8 mouse cellular contexts compared by ENCODE assay signal in genomic region chr9:29654885-29655284, GRCm38 (mm10).
A peak's percentile ranks its signal among the peaks of the same experiment; 100 is the strongest.
DNase-seq lines count a peak whose midpoint lies in the region; ATAC-seq and TF ChIP-seq lines count a peak whose summit lies in the region.

No protein-coding gene starts in this region.

- no peak overlapping the region for H3K9ac ChIP-seq in hindbrain, embryonic 11.5 days (ENCODE audit: low read depth, low read length)
- H3K9ac ChIP-seq in hindbrain, embryonic 16.5 days (ENCODE audit: low read depth, low read length): no peak overlapping the region
- H3K9ac ChIP-seq in lung, postnatal 0 days (replicated peaks; ENCODE audit: low read depth): no peak overlapping the region
- H3K9ac ChIP-seq in stomach, postnatal 0 days (ENCODE audit: low read length): no peak overlapping the region

- peak; percentile 71 for DNase-seq in hindbrain, embryonic 11.5 days (ENCODE audit: low spot score)
- peak; percentile 14 to 15 for DNase-seq in B cell, adult 2 months
- DNase-seq in R1 (ENCODE audit: low read depth, low spot score): peak; percentile 67
- DNase-seq in embryo, embryonic 9.5 days (ENCODE audit: extremely low spot score): peak; percentile 48
- peak; percentile 61 for DNase-seq in lung, postnatal 0 days (ENCODE audit: low spot score)
- DNase-seq in stomach, postnatal 0 days (ENCODE audit: low spot score): peak; percentile 23
- DNase-seq in spleen, adult 18-20 months: no peak

- no peak overlapping the region for H3K27ac ChIP-seq in hindbrain, embryonic 11.5 days (ENCODE audit: low read depth, low read length)
- H3K27ac ChIP-seq in hindbrain, embryonic 16.5 days (ENCODE audit: low read depth, low read length): no peak overlapping the region
- no peak overlapping the region for H3K27ac ChIP-seq in lung, postnatal 0 days (ENCODE audit: low read length)
- no peak overlapping the region for H3K27ac ChIP-seq in stomach, postnatal 0 days (replicated peaks)

- no peaks in the 10 kb centered on the region for H3K27me3 ChIP-seq in hindbrain, embryonic 11.5 days (ENCODE audit: control insufficient read depth, insufficient read depth, low read length)
- H3K27me3 ChIP-seq in hindbrain, embryonic 16.5 days (replicated peaks; ENCODE audit: control insufficient read depth, insufficient read depth, low read length): no peaks in the 10 kb centered on the region
- H3K27me3 ChIP-seq in lung, postnatal 0 days (replicated peaks; ENCODE audit: insufficient read depth, low read length): 0 out of 2 replicates have a peak, but pooled peaks cover 2% of the 10 kb centered on the region
- H3K27me3 ChIP-seq in stomach, postnatal 0 days (ENCODE audit: control insufficient read depth, insufficient read depth, low read length): no peaks in the 10 kb centered on the region

- no peak for ATAC-seq in hindbrain, embryonic 11.5 days (ENCODE audit: low FRiP score)
- no peak for ATAC-seq in hindbrain, embryonic 16.5 days
- no peak for ATAC-seq in lung, postnatal 0 days
- no peak for ATAC-seq in stomach, postnatal 0 days (ENCODE audit: low FRiP score, low TSS enrichment)

- peak; percentile 87 for TF ChIP-seq CTCF in lung, postnatal 0 days (IDR thresholded peaks at IDR 0.05)
- peak; percentile 92 for TF ChIP-seq CTCF in stomach, postnatal 0 days (IDR thresholded peaks at IDR 0.05; ENCODE audit: low read depth)

- no peak overlapping the region for H3K4me2 ChIP-seq in hindbrain, embryonic 11.5 days (replicated peaks; ENCODE audit: low read depth, low read length)
- H3K4me2 ChIP-seq in hindbrain, embryonic 16.5 days (ENCODE audit: low read length): no peak overlapping the region
- no peak overlapping the region for H3K4me2 ChIP-seq in lung, postnatal 0 days (replicated peaks; ENCODE audit: low read depth, low read length)
- no peak overlapping the region for H3K4me2 ChIP-seq in stomach, postnatal 0 days (replicated peaks; ENCODE audit: low read depth)

- 14% methylated on average over 6 of the region's 6 CpGs for WGBS in hindbrain, embryonic 11.5 days
- WGBS in hindbrain, embryonic 16.5 days: 17% methylated on average over 6 of the region's 6 CpGs
- WGBS in lung, postnatal 0 days: 12% methylated on average over 6 of the region's 6 CpGs
- 20% methylated on average over 6 of the region's 6 CpGs for WGBS in stomach, postnatal 0 days

- H3K9me3 ChIP-seq in hindbrain, embryonic 11.5 days (ENCODE audit: control insufficient read depth, low read length): no peaks in the 10 kb centered on the region
- no peaks in the 10 kb centered on the region for H3K9me3 ChIP-seq in hindbrain, embryonic 16.5 days (ENCODE audit: control insufficient read depth, low read length)
- H3K9me3 ChIP-seq in lung, postnatal 0 days (ENCODE audit: low read length): no peaks in the 10 kb centered on the region
- H3K9me3 ChIP-seq in stomach, postnatal 0 days (ENCODE audit: control insufficient read depth, low read length): no peaks in the 10 kb centered on the region

- no peak overlapping the region for H3K4me3 ChIP-seq in hindbrain, embryonic 11.5 days (ENCODE audit: low read depth, low read length)
- H3K4me3 ChIP-seq in hindbrain, embryonic 16.5 days (ENCODE audit: low read length): no peak overlapping the region
- H3K4me3 ChIP-seq in lung, postnatal 0 days (ENCODE audit: low read depth, low read length): no peak overlapping the region
- no peak overlapping the region for H3K4me3 ChIP-seq in stomach, postnatal 0 days (ENCODE audit: low read depth, low read length)

- TF ChIP-seq EP300 in lung, postnatal 0 days (IDR thresholded peaks at IDR 0.05): no peak
- TF ChIP-seq EP300 in stomach, postnatal 0 days (optimal IDR thresholded peaks at IDR 0.05): no peak

- H3K4me1 ChIP-seq in hindbrain, embryonic 11.5 days (replicated peaks; ENCODE audit: control insufficient read depth, insufficient read depth, low read length): 0 out of 2 replicates have a peak, but pooled peaks cover 7% of the 10 kb centered on the region
- no peaks in the 10 kb centered on the region for H3K4me1 ChIP-seq in hindbrain, embryonic 16.5 days (ENCODE audit: control insufficient read depth, insufficient read depth, low read depth, low read length)
- H3K4me1 ChIP-seq in lung, postnatal 0 days (ENCODE audit: insufficient read depth, low read depth, low read length): no peaks in the 10 kb centered on the region
- H3K4me1 ChIP-seq in stomach, postnatal 0 days (replicated peaks; ENCODE audit: control insufficient read depth, insufficient read depth): no peaks in the 10 kb centered on the region

- no peaks in the 10 kb centered on the region for H3K36me3 ChIP-seq in hindbrain, embryonic 11.5 days (ENCODE audit: control insufficient read depth, insufficient read depth, low read length)
- no peaks in the 10 kb centered on the region for H3K36me3 ChIP-seq in hindbrain, embryonic 16.5 days (ENCODE audit: control insufficient read depth, insufficient read depth, low read length)
- no peaks in the 10 kb centered on the region for H3K36me3 ChIP-seq in lung, postnatal 0 days (ENCODE audit: insufficient read depth, low read length)
- H3K36me3 ChIP-seq in stomach, postnatal 0 days (ENCODE audit: control insufficient read depth, insufficient read depth, low read length): no peaks in the 10 kb centered on the region

Comparison
In these comparisons a context has a peak if more than half of its experiments do, and no peak if none do; other contexts are left out.
1. DNase-seq: peak in hindbrain, embryonic 11.5 days (single experiment), B cell, adult 2 months (2 of 2), R1 (single experiment), embryo, embryonic 9.5 days (single experiment), lung, postnatal 0 days (single experiment) and stomach, postnatal 0 days (single experiment); none in spleen, adult 18-20 months (0 of 2).